Mouse (Mus musculus) embryonic facial prominence, embryonic 13.5 days (tissue): Measurements from ENCODE around the gene Herc1. TPM values are rescaled to one million over a fixed set of nuclear protein-coding genes. Genes with fewer than 3 reads are reported as not detected.

ENCODE experiments used
- ATAC-seq: fragments of 200-750 bp; cut with Nextera tagmentation; 2 replicates; pipeline ENCODE4 v1.8.0; 2017; ENCODE audit warnings: low read depth; ENCODE audit not compliant: insufficient number of reproducible peaks, insufficient read depth, low FRiP score, low TSS enrichment
- H3K27ac ChIP-seq: fragments of 300-500 bp; sonication (generic); 2 replicates; pipeline ENCODE4 v1.5.1; 2015; ENCODE audit warnings: moderate library complexity, mild to moderate bottlenecking, inconsistent platforms
- H3K27me3 ChIP-seq: fragments of 300-500 bp; sonication (generic); 2 replicates; pipeline ENCODE4 v1.6.1; 2015; ENCODE audit warnings: mild to moderate bottlenecking, inconsistent platforms
- H3K36me3 ChIP-seq: fragments of 300-500 bp; sonication (generic); 2 replicates; pipeline ENCODE4 v1.6.1; 2015; ENCODE audit warnings: mild to moderate bottlenecking, inconsistent platforms
- H3K4me1 ChIP-seq: fragments of 300-500 bp; sonication (generic); 2 replicates; pipeline ENCODE4 v1.6.1; 2015; ENCODE audit warnings: inconsistent platforms
- H3K4me2 ChIP-seq: fragments of 300-500 bp; sonication (generic); 2 replicates; pipeline ENCODE4 v1.6.1; 2015; ENCODE audit warnings: moderate library complexity, mild to moderate bottlenecking, inconsistent platforms
- H3K4me3 ChIP-seq: fragments of 300-500 bp; sonication (generic); 2 replicates; pipeline ENCODE4 v1.5.1; 2015; ENCODE audit warnings: mild to moderate bottlenecking, inconsistent platforms
- H3K9ac ChIP-seq: fragments of 300-500 bp; sonication (generic); 2 replicates; pipeline ENCODE4 v1.6.1; 2015; ENCODE audit warnings: mild to moderate bottlenecking, inconsistent platforms
- H3K9me3 ChIP-seq: fragments of 300-500 bp; sonication (generic); 2 replicates; pipeline ENCODE4 v1.6.1; 2016; ENCODE audit warnings: inconsistent platforms
- WGBS: fragments of 180-500 bp; shearing (Covaris S2); methylation state at CpG from one replicate; pipeline ENCODE4 v1.1.7; 2015; ENCODE audit warnings: mixed read lengths; 5-methylcytosine and 5-hydroxymethylcytosine counted together
- polyA plus RNA-seq: library from polyadenylated mRNA; unstranded; fragments of >200 nt; fragmentation: Nextera tagmentation; extraction: Ambion mirVana; gene quantifications from 2 replicates; pipeline ENCODE4 v1.2.1, GENCODE M21; 2015

Gene Herc1
- polyA plus RNA-seq, 1 experiment from 2014 or later: 24.0 TPM

DNA sequence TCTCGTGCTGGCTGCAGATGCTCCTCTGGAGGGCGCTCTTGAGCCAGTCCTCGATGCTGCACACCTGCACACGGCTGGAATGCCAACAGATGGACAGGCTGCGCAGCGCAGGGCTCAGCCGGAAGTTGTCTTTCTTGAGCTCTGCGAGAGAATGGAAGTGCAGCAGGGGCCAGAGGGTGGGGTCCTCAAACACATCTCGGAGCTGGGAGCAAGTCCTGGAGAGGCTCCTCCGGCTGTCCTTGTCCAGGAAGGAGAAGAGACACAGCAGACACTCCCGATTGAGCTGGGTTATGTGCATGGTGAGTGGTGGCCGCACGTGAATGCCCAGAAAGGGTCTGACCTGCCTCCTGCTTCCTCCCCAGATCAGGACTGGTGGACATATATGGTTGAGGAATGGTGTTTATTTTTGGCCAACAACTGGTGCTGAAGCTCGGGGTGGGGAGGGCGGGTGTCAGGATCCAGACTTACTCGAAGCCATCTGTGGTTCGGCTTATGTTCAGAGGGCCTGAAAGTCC lies 164.1 kb downstream of the Herc1 start, which contains the start of gene Fbxl22:
Gene Fbxl22, minus strand, starts transcription at position 338 of the 515 bp plus-strand sequence.
- H3K36me3 ChIP-seq: peaks cover 47% of the 10 kb centered on the region
- H3K9ac ChIP-seq: no peak within 1 kb of the TSS
- H3K4me3 ChIP-seq: no peak within 1 kb of the TSS
- H3K4me1 ChIP-seq: peaks cover 27% of the 10 kb centered on the region
- H3K27ac ChIP-seq: peak within 1 kb of the TSS; percentile 96; the same call in 1 of the 2 replicates
- no peak within 1 kb of the TSS for H3K4me2 ChIP-seq
- ATAC-seq: no peak
- H3K27me3 ChIP-seq: no peaks in the 10 kb centered on the region
- WGBS: 69% methylated on average over 17 of the region's 17 CpGs
- no peaks in the 10 kb centered on the region for H3K9me3 ChIP-seq

DNA sequence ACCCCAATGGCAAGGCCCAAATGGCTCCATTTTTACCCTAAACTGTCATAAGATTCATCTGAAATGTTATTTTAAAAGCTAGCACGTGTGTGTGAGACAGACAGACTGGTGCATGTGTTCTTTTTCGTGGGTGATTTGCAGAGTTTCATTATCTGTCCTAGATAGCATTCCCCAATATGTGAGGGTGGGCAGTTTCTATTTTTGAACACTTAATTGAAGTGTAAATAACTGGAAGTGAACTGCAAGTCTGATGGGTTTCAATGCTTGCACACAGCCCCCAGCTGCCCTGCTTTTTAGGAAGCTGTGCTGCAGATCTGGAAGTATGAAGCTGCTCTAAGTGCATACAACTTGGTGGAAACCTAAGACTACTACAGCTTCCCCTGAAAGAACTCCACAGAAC lies 164.9 kb downstream of the Herc1 start:
- H3K4me2 ChIP-seq: no peak overlapping the region

DNA sequence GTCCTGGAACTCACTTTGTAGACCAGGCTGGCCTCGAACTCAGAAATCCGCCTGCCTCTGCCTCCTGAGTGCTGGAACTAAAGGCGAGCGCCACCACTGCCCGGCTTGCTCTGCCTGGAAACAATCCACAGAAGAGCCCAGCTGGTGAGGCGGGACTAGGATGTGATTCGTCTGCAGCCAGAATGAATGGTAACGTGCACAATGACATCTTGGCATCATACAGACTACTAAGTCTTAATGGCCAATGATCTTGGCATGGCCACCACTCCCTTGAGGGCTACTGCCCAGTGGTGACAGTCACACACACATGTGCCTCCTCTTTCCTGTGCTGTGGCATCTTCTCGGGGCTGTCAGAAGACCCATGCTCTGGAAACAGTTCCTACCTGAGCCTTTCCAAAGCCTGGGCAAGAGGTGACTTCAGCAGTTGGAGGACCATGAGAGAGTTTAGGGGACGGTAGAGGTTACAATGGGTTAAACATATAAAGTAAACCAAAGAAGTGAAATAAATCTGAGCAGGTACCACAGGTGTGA lies 165.5 kb downstream of the Herc1 start:
- H3K4me3 ChIP-seq: no peak overlapping the region
- H3K27me3 ChIP-seq: no peaks in the 10 kb centered on the region
- H3K36me3 ChIP-seq: peaks cover 57% of the 10 kb centered on the region
- peaks cover 19% of the 10 kb centered on the region for H3K4me1 ChIP-seq
- WGBS: 90% methylated on average over 10 of the region's 10 CpGs
- no peak overlapping the region for H3K4me2 ChIP-seq
- no peak overlapping the region for H3K27ac ChIP-seq
- H3K9me3 ChIP-seq: no peaks in the 10 kb centered on the region
- no peak for ATAC-seq
- no peak overlapping the region for H3K9ac ChIP-seq

More for the DNA sequence above, 164.9 kb downstream of the Herc1 start:
- H3K4me1 ChIP-seq: peaks cover 25% of the 10 kb centered on the region
- 88% methylated on average over 2 of the region's 2 CpGs for WGBS
- no peak overlapping the region for H3K27ac ChIP-seq
- H3K27me3 ChIP-seq: no peaks in the 10 kb centered on the region
- no peak overlapping the region for H3K9ac ChIP-seq
- peaks cover 51% of the 10 kb centered on the region for H3K36me3 ChIP-seq
- ATAC-seq: no peak
- H3K4me3 ChIP-seq: no peak overlapping the region
- no peaks in the 10 kb centered on the region for H3K9me3 ChIP-seq

DNA sequence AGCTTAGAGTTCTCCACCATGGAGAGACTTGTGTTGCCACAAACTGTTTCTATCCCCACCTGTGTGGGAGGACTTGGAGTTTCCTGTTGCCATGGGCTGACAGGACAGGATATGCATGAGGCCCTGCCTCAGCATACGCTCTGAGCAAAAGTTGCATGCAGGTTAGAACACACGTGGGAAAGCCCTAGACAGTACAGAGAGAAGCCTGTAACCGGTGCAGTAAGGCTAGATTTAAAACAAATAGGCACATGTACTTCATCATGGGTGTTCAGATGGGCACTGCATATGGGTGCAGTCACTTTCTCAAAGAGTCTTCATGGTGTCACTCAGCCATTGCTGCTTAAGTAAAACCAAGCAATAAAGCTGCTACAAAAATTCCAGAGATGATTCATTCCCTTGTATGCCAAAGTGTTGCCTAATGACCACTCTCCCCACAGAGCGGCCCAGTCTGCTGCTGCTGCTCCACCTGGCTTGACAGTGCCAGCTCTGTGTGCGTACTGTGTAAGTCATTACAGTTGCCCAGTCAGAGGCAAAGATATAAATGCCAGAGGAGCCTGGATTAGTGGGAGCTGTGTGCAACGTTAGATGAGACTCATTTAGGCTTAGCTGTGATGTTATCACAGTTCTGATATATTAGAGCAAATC lies 166.2 kb downstream of the Herc1 start:
- no peak overlapping the region for H3K4me3 ChIP-seq
- peaks cover 18% of the 10 kb centered on the region for H3K4me1 ChIP-seq
- no peak overlapping the region for H3K9ac ChIP-seq
- WGBS: 86% methylated on average over 6 of the region's 6 CpGs
- no peak overlapping the region for H3K4me2 ChIP-seq
- no peak overlapping the region for H3K27ac ChIP-seq
- no peak for ATAC-seq
- no peaks in the 10 kb centered on the region for H3K9me3 ChIP-seq
- H3K27me3 ChIP-seq: no peaks in the 10 kb centered on the region
- H3K36me3 ChIP-seq: peaks cover 61% of the 10 kb centered on the region

DNA sequence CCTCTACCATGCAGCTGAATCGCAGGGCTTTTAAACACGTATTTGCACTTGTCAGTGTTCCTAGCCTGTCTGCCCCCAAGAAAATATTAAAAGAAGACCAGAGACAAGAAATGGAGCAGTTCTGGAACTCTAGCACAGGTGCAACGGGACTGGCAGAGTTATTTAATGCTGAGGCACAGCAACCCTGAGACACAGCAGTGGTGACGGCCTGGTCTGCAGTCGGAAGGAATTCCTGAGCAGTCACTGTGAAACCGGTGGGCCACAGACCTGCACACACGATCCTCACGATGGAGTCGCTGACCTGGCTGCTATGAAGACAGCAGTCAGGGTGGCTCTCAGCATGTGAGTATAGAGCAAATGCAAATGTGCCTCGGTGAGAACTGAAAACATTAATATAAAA lies 167.5 kb downstream of the Herc1 start:
- Histone ChIP-seq H3K4me2 (no peak overlapping the region), H3K36me3 (peaks cover 73% of the 10 kb centered on the region), H3K27me3 (no peaks in the 10 kb centered on the region), H3K4me3 (no peak overlapping the region), H3K4me1 (peaks cover 15% of the 10 kb centered on the region), H3K27ac (no peak overlapping the region), H3K9ac (no peak overlapping the region), H3K9me3 (no peaks in the 10 kb centered on the region)
- ATAC-seq: no peak
- WGBS: 91% methylated on average over 10 of the region's 10 CpGs

DNA sequence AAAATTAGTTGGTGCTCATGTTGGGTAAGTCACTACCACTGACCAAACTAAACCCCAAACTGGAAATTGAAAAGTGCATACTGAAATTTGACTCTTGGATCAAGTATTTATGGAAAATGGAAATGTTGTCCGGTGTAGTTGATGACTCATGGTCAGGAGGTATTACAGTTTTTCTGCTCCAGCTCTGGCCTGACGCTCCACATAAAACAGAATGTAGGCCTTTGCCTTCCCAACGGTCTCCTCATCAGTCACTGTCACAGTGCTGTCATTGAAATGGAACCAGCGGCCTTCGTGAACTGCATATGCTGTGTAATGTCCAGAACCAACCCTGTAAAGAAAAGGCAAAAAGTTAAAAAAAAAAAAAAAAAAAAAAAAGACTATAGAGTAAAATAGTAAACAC lies 168.0 kb downstream of the Herc1 start:
- H3K4me1 ChIP-seq: peaks cover 10% of the 10 kb centered on the region
- no peaks in the 10 kb centered on the region for H3K27me3 ChIP-seq
- WGBS: 89% methylated on average over 5 of the region's 5 CpGs
- no peaks in the 10 kb centered on the region for H3K9me3 ChIP-seq
- H3K9ac ChIP-seq: no peak overlapping the region
- H3K4me3 ChIP-seq: no peak overlapping the region
- peaks cover 76% of the 10 kb centered on the region for H3K36me3 ChIP-seq
- H3K4me2 ChIP-seq: no peak overlapping the region
- no peak overlapping the region for H3K27ac ChIP-seq
- ATAC-seq: no peak

DNA sequence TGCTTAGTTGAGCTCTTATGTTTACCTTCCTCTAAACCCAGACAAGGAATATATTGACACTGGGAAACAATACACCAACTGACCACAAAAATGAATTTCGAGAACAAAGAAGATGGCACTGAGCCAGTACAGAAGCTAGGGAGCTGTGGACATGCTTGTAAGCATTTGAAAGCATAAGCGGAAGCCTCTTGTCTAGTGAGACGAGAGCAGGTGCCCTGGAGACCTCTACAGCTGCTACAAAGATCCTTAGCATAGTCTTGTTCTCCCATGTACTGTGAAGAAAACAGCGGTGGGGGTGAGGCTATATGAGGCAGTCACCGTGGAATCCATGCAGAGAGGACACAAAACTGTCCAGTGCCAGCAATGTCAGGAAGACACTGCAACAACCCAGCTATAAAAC lies 168.7 kb downstream of the Herc1 start:
- Histone ChIP-seq H3K4me3 (no peak overlapping the region), H3K9ac (no peak overlapping the region), H3K9me3 (no peaks in the 10 kb centered on the region), H3K27ac (no peak overlapping the region), H3K27me3 (no peaks in the 10 kb centered on the region), H3K4me2 (no peak overlapping the region), H3K36me3 (peaks cover 81% of the 10 kb centered on the region), H3K4me1 (peaks cover 4% of the 10 kb centered on the region)
- no peak for ATAC-seq
- WGBS: 77% methylated on average over 5 of the region's 5 CpGs

DNA sequence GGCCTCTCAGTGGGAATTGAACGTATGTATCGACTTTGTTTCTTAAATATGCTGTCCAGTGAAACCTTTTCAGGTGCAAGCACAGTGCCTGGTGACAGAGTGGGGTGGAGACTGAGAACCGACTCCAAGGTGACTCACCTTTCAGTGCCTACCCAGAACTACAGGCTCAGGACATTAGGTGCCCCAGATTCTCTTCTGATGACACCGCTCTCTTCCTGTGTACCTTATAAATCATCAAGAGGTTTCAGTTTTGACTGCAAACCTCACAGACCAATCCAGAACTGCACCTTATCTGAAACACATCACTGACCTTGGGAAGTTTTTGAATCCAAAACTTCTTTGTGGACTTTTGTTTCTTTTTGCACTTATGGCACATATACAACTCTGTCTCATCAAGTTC lies 170.0 kb downstream of the Herc1 start:
- WGBS: 95% methylated on average over 4 of the region's 4 CpGs
- Histone ChIP-seq H3K4me2 (no peak overlapping the region), H3K9me3 (no peaks in the 10 kb centered on the region), H3K27ac (no peak overlapping the region), H3K36me3 (peaks cover 87% of the 10 kb centered on the region), H3K4me3 (no peak overlapping the region), H3K4me1 (no peaks in the 10 kb centered on the region), H3K9ac (no peak overlapping the region), H3K27me3 (no peaks in the 10 kb centered on the region)
- no peak for ATAC-seq

DNA sequence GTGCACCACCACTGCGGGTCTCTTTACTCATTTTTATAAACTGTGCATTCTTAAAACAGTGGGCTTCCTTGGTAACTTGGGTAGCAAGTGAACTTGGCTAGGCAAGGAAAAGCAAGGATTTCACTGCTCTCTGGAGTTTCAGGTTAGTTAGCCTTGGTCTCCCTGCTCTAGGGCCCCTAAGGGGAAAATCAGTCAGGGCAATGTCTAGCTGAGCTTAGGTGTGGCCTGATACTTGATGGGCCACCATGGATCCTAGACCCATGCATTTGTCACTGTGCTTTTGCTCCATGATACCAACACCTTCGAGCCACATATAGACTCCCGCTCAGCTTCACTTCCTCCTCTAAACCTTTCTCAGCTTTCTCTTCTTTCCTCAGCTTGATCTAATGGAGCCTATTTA lies 171.3 kb downstream of the Herc1 start:
- H3K36me3 ChIP-seq: peaks cover 90% of the 10 kb centered on the region
- H3K9ac ChIP-seq: no peak overlapping the region
- H3K27me3 ChIP-seq: no peaks in the 10 kb centered on the region
- no peak overlapping the region for H3K27ac ChIP-seq
- WGBS: 96% methylated on average over 3 of the region's 3 CpGs
- H3K4me1 ChIP-seq: no peaks in the 10 kb centered on the region
- no peak overlapping the region for H3K4me3 ChIP-seq
- H3K9me3 ChIP-seq: no peaks in the 10 kb centered on the region
- no peak overlapping the region for H3K4me2 ChIP-seq
- no peak for ATAC-seq

DNA sequence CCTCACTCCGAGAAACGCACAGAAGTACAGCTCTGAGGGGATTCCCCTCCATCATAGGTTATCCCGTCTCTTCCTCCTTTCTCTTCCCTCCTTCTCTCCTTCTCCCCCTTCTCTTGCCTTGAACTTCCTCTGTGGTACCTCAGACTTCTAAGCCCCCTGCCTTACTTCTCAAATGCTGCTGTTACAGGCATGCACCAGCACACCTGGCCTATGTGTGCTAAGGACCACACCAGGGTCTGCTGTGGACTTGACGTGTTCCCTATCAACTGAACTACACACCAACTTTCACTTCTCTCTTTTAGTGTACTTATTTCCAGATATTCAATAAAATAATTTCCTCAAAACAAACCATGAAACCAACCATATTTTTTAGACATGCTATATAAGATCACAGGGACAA lies 192.5 kb downstream of the Herc1 start:
- no peaks in the 10 kb centered on the region for H3K9me3 ChIP-seq
- no peak overlapping the region for H3K27ac ChIP-seq
- no peak for ATAC-seq
- H3K4me2 ChIP-seq: no peak overlapping the region
- no peak overlapping the region for H3K9ac ChIP-seq
- WGBS: 86% methylated on average over 4 of the region's 4 CpGs
- H3K36me3 ChIP-seq: peaks cover 72% of the 10 kb centered on the region
- H3K27me3 ChIP-seq: no peaks in the 10 kb centered on the region
- no peak overlapping the region for H3K4me3 ChIP-seq
- H3K4me1 ChIP-seq: no peaks in the 10 kb centered on the region
